Mouse (Mus musculus) lung, embryonic 15.5 days (tissue): Measurements from ENCODE around the gene Pde4d. TPM values are rescaled to one million over a fixed set of nuclear protein-coding genes. Genes with fewer than 3 reads are reported as not detected.
"Not testable (repeated sequence)": the region's sequence is repeated elsewhere in the genome, so short reads cannot be mapped to it uniquely, and the experiment has no call there.

Experiments used
- ATAC-seq: fragments of 200-750 bp; cut with Nextera tagmentation; 2 replicates; pipeline ENCODE4 v1.8.0; 2017; ENCODE audit warnings: moderate number of reproducible peaks, borderline replicate concordance; ENCODE audit not compliant: low FRiP score, low TSS enrichment; ENCODE audit errors: extremely low read depth
- H3K27ac ChIP-seq: fragments of 300-500 bp; sonication (generic); 2 replicates; pipeline ENCODE4 v1.5.1; 2015; ENCODE audit warnings: moderate library complexity, mild to moderate bottlenecking, inconsistent platforms
- H3K27me3 ChIP-seq: fragments of 300-500 bp; sonication (generic); 2 replicates; pipeline ENCODE4 v1.6.1; 2015; ENCODE audit warnings: inconsistent platforms
- H3K36me3 ChIP-seq: fragments of 300-500 bp; sonication (generic); 2 replicates; pipeline ENCODE4 v1.6.1; 2015; ENCODE audit warnings: inconsistent platforms
- H3K4me1 ChIP-seq: fragments of 300-500 bp; sonication (generic); 2 replicates; pipeline ENCODE4 v1.6.1; 2015; ENCODE audit warnings: inconsistent platforms
- H3K4me2 ChIP-seq: fragments of 300-500 bp; sonication (generic); 2 replicates; pipeline ENCODE4 v1.6.1; 2015; ENCODE audit warnings: inconsistent platforms, mild to moderate bottlenecking, moderate library complexity
- H3K4me3 ChIP-seq: fragments of 300-500 bp; sonication (generic); 2 replicates; pipeline ENCODE4 v1.5.1; 2015; ENCODE audit warnings: mild to moderate bottlenecking, inconsistent platforms
- H3K9ac ChIP-seq: fragments of 300-500 bp; sonication (generic); 2 replicates; pipeline ENCODE4 v1.6.1; 2015; ENCODE audit warnings: inconsistent platforms
- H3K9me3 ChIP-seq: fragments of 300-500 bp; sonication (generic); 2 replicates; pipeline ENCODE4 v1.6.1; 2016; ENCODE audit warnings: inconsistent platforms
- WGBS: fragments of 180-500 bp; shearing (Covaris S2); methylation state at CpG from one replicate; pipeline ENCODE4 v1.1.7; 2015; 5-methylcytosine and 5-hydroxymethylcytosine counted together
- polyA plus RNA-seq: library from polyadenylated mRNA; unstranded; fragments of >200 nt; fragmentation: Nextera tagmentation; extraction: Ambion mirVana; gene quantifications from 2 replicates; pipeline ENCODE4 v1.2.1, GENCODE M21; 2015

Gene Pde4d
- polyA plus RNA-seq, 1 experiment from 2014 or later = 18.2 TPM

DNA sequence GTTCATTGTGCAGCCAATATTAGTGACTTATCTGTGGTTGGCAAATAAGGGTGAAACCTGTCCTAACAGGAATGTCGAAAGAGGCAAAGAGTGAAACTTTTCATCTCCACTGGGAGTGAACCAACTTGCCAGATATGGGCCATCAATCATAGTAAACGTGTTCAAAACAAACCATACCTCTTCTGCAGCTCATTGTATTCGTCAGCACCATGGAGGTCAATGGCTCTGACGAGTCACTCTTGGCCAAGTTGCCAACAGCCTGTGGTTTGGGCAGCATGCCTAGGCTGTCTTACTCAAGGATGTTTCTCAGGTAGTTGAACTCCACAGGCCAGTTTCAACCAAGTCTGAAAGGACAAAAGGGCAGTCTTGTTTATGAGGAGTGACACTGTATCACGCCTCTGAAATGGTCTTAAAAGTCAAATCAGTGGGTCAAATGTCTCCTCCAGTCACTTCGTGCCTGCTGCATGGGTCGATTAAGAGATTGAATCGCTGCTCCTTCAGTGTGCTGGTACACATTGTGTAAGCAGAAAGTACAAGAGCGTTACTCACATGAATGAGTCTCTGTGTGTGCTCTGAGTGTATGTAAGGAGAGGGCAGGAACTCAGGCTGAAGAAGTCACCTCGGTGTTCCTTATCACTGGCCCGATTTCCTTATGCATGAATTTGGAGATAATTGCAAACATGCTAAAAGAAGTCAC, 1431.6 kb downstream of the Pde4d start:
- 57% methylated on average over 11 of the region's 11 CpGs for WGBS
- H3K4me1 ChIP-seq = no peaks in the 10 kb centered on the region
- no peaks in the 10 kb centered on the region for H3K9me3 ChIP-seq
- ATAC-seq = no peak
- H3K9ac ChIP-seq = no peak overlapping the region
- no peak overlapping the region for H3K27ac ChIP-seq
- no peaks in the 10 kb centered on the region for H3K27me3 ChIP-seq
- H3K36me3 ChIP-seq = no peaks in the 10 kb centered on the region
- H3K4me2 ChIP-seq = no peak overlapping the region
- no peak overlapping the region for H3K4me3 ChIP-seq

DNA sequence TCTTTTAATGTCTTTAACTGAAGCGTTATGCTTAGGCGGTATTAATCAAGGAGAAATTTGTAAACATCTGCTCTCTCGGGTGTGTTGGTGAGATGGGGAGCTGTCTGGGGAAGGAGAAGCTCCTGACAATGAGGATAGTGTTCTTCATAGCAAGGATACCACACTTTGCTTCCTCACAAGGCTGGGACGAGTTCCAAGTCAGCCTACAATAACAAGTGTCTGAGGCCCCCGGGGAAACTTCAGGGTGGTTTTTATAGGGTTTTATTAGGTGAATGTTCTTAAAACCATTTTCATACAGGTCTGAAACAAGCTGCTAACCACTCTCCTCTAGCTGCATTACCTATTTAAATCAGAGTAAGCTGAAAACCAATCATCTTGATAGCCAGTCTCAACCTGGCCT, 1433.9 kb downstream of the Pde4d start:
- no peak for ATAC-seq
- Histone ChIP-seq H3K9ac (no peak overlapping the region), H3K36me3 (no peaks in the 10 kb centered on the region), H3K27ac (no peak overlapping the region), H3K4me1 (no peaks in the 10 kb centered on the region), H3K4me3 (no peak overlapping the region), H3K27me3 (no peaks in the 10 kb centered on the region), H3K9me3 (no peaks in the 10 kb centered on the region), H3K4me2 (no peak overlapping the region)
- WGBS = 53% methylated on average over 5 of the region's 5 CpGs

DNA sequence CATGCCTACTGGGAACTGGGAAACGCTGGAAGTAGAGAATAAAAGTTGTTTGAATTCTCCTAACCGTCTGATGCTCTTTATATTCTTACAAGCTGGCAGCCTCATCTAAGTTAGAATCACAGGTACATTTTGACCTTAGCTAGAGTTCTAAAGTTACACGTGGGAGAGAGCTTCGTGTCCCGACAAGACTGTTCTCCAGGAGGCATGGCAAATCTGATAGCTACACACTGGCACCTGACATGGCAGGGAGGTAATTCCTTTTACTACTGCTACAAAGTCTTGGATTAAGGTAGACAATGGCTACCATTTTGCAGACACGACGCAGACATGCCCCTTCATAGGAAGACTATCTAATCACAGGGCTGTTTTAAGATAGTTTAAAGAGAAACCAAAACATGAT, 1435.1 kb downstream of the Pde4d start:
- Histone ChIP-seq H3K4me2 (no peak overlapping the region), H3K36me3 (no peaks in the 10 kb centered on the region), H3K9me3 (no peaks in the 10 kb centered on the region), H3K27me3 (no peaks in the 10 kb centered on the region), H3K9ac (no peak overlapping the region), H3K27ac (no peak overlapping the region), H3K4me1 (no peaks in the 10 kb centered on the region), H3K4me3 (no peak overlapping the region)
- 94% methylated on average over 7 of the region's 7 CpGs for WGBS
- ATAC-seq = no peak

DNA sequence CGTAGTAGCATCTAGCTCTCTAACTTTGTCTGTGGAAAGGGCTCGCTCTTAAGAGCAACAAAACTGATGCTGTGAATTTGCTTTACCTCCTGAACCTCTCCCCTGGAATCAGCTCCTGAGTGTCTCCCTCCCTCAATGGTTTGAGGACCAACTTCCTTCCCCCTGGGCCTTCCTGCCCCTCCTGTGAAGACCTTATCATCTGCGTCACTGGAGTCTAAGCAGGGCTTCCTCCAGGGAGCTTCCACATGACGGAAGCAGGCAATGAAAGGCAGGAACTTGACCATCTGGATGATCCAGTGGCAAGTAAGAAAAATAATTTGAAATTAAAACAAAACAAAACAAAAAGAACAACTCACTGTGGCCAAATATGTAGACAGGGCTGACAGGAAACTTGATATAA, 1438.5 kb downstream of the Pde4d start:
- no peaks in the 10 kb centered on the region for H3K9me3 ChIP-seq
- H3K4me1 ChIP-seq = no peaks in the 10 kb centered on the region
- H3K27me3 ChIP-seq = no peaks in the 10 kb centered on the region
- WGBS = 81% methylated on average over 4 of the region's 4 CpGs
- no peak overlapping the region for H3K9ac ChIP-seq
- no peak overlapping the region for H3K27ac ChIP-seq
- no peaks in the 10 kb centered on the region for H3K36me3 ChIP-seq
- no peak overlapping the region for H3K4me2 ChIP-seq
- H3K4me3 ChIP-seq = no peak overlapping the region
- ATAC-seq = no peak

DNA sequence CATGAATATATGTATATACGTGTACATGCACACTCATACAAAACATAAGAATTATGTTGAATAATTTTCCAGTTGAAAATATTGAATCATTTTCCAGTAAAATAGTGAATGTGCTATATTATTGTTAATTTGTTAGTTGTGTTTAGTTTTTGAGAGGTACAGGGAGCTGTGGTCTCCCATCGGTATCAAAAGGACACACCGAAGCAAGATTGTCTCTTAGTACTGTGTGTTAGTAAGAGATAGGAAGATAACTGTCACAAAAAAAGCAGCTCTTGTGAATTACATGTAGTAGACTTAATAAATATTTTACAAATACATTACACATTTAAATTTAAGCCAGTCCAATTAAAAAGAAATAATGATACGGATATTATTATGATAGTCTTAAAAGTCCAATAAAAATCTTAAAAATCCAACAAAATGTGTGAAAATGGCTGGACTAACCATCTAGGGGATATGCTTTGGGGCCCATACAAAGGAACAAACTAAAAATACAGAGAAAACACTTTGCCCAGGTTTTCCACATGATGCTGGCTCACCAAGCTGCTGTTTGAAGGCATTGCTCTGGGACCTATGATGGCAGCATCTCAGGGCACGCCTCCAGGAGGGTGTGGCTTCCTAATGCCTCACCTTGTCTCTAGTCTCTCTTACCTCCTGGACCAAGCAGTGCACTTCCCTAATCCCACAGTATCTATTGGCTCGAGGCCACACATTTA, 1441.6 kb downstream of the Pde4d start:
- H3K9ac ChIP-seq = no peak overlapping the region
- no peak overlapping the region for H3K4me3 ChIP-seq
- H3K4me2 ChIP-seq = no peak overlapping the region
- H3K4me1 ChIP-seq = no peaks in the 10 kb centered on the region
- no peak for ATAC-seq
- H3K36me3 ChIP-seq = no peaks in the 10 kb centered on the region
- no peaks in the 10 kb centered on the region for H3K27me3 ChIP-seq
- WGBS = 78% methylated on average over 6 of the region's 6 CpGs
- no peaks in the 10 kb centered on the region for H3K9me3 ChIP-seq
- H3K27ac ChIP-seq = no peak overlapping the region

DNA sequence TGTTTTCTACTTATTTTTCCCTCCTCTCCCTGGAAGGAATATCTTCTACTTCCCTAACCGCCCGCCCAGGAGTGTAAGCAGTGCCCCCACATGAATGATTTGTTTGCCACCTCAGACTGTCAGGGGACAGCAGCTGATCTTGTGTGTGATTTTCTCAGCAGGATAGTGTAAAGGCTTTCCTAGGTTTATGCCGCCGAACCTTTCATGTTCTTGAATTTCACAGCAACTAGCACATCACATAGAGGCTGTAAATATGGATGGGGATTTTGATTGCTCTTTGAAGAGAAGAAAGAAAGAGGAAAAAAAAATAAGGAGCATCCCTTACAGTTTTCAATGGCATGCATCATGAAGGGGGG, 1442.1 kb downstream of the Pde4d start:
- no peak for ATAC-seq
- WGBS = 64% methylated on average over 4 of the region's 4 CpGs
- H3K36me3 ChIP-seq = no peaks in the 10 kb centered on the region
- H3K27me3 ChIP-seq = no peaks in the 10 kb centered on the region
- H3K4me1 ChIP-seq = no peaks in the 10 kb centered on the region
- H3K4me3 ChIP-seq = no peak overlapping the region
- no peak overlapping the region for H3K27ac ChIP-seq
- H3K4me2 ChIP-seq = no peak overlapping the region
- no peaks in the 10 kb centered on the region for H3K9me3 ChIP-seq
- H3K9ac ChIP-seq = no peak overlapping the region

DNA sequence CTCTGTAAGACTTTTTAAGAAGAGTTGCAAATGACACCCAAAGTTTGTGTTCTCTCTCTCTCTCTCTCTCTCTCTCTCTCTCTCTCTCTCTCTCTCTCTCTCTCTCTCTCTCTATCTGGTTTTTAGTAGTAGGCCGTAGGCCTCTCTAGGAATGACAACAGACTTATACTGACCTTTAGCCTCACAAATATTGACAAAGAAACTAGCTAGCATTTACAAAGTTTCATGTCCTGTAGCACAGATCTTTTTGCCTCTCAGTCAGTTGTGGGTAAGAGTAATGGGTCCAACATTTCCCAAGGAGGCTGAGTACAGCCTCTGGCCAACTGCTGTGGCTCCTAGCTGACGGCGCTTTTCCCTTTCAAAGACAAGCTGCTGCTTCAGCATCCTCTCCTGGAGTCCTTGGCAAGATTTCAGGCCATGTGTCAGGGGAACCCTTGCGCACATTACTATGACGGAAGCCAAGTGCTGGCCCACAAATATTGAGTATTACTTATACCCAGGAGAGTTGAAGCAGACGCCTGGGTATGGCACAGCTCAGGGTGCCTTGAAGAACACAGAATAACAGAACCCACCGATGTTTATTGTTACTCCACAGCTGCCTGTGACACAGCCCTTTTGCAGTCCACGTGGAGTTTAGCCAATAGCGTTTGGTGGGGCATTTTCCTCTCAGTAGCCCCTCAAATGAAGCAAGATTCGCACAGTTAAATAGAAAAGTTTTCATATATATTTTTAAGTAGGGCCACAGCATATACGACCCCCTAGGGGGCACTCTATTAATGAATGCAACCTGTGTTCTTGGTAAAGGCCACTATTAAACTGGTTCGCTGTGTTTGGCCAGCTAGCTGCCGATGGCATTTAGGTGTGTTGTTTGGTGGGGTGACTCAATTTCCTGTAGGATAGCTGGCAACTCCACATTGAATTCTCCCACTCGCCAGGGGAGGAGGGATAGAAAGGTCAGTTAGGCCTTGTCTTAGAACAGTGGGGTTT, 1450.0 kb downstream of the Pde4d start:
- 54% methylated on average over 14 of the region's 14 CpGs for WGBS
- Histone ChIP-seq H3K9ac (no peak overlapping the region), H3K36me3 (no peaks in the 10 kb centered on the region), H3K4me3 (no peak overlapping the region), H3K27me3 (no peaks in the 10 kb centered on the region), H3K4me2 (no peak overlapping the region), H3K9me3 (no peaks in the 10 kb centered on the region), H3K27ac (no peak overlapping the region), H3K4me1 (peaks cover 20% of the 10 kb centered on the region; the same call in 1 of the 2 replicates)
- ATAC-seq = no peak

DNA sequence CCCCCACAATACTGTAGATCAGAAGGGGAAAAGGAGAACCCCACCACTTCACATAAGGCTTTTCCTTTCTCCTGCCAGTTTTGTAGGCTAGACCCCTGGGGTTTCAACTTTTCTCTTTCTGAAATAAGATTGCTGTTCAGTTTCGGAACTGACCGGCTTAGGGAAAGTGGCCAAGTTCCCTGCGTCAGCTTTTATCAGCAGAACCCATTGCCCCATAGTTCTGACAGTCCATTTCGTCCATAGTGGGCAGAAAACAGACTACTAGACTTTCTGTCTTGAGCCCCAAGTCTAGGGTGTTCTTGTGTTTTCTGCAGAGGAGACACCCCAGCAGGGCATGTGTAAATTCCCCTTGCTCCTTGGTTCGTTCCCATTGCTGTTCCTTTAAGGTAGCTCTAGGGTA, 1452.1 kb downstream of the Pde4d start:
- WGBS = 47% methylated on average over 5 of the region's 5 CpGs
- no peak for ATAC-seq
- Histone ChIP-seq H3K4me1 (peaks cover 20% of the 10 kb centered on the region), H3K27me3 (no peaks in the 10 kb centered on the region), H3K9ac (no peak overlapping the region), H3K4me3 (peak overlapping the region; percentile 71; the same call in 1 of the 2 replicates), H3K9me3 (no peaks in the 10 kb centered on the region), H3K27ac (no peak overlapping the region), H3K4me2 (peak overlapping the region; percentile 98), H3K36me3 (no peaks in the 10 kb centered on the region)

DNA sequence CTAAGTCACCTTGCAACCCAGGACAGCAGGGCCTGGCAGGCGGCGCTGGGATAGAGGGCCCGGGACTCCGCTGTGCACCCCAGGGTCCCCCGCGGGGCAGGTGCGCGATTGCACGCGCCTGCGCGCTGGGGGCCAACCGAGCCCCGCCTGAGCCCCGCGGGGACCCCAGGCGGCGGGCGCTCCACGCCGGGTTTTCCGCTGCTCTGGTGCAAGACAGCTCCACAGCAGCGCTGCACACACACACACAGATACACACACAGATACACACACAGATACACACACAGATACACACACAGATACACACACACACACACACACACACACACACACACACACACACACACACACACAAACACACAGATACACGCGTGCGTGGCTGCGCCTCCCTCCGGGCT, 1452.7 kb downstream of the Pde4d start:
- H3K4me3 ChIP-seq = peak overlapping the region; percentile 71
- not testable (repeated sequence) for H3K9me3 ChIP-seq, H3K27me3 ChIP-seq, H3K36me3 ChIP-seq
- H3K4me2 ChIP-seq = peak overlapping the region; percentile 98
- WGBS = under 1% methylated on average over 27 of the region's 28 CpGs
- ATAC-seq = peak; percentile 65
- peaks cover 20% of the 10 kb centered on the region for H3K4me1 ChIP-seq
- H3K9ac ChIP-seq = peak overlapping the region; percentile 59
- peak overlapping the region; percentile 80 for H3K27ac ChIP-seq

DNA sequence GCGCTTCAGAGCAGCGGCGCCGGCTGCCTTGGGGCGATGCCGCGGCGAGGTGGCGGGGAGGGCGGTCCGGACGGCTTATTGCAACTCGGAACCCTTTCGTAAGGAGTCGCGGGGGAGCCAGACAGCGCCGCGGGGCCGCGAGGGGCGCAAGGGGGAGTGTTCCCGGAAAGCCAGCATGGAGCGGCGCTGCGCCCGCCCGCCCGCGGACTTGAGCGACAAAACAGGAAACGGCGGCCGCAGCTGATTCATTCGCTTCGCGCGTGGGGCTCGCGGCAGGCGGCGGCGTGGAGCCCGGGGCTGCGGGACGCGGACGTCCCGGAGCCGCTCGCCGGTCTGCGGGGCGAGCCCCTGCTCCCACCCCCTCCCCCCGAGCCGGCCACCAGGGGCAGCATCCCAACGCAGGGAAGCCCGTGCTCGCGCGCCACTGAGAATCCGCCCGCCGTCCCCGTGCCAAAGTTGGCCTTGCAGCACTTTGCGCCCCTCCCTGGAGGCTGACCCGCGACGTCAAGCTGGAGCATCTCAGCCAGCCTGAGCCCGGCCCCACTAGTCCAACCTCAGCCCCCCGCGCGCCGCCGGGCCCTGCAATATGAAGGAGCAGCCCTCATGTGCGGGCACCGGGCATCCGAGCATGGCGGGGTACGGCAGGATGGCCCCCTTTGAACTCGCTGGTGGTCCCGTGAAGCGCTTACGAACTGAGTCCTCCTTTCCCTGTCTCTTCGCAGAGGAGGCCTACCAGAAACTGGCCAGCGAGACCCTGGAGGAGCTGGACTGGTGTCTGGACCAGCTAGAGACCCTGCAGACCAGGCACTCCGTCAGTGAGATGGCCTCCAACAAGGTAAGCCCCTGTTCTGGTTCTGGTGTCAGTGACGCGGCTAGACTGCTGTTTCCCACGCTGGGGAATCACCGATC, 1453.4 kb downstream of the Pde4d start:
- no peaks in the 10 kb centered on the region for H3K9me3 ChIP-seq
- peak overlapping the region; percentile 98 for H3K4me2 ChIP-seq
- peak overlapping the region; percentile 71 for H3K4me3 ChIP-seq
- no peaks in the 10 kb centered on the region for H3K36me3 ChIP-seq
- under 1% methylated on average over 85 of the region's 91 CpGs for WGBS
- peaks cover 20% of the 10 kb centered on the region for H3K4me1 ChIP-seq
- H3K27ac ChIP-seq = peak overlapping the region; percentile 80
- H3K9ac ChIP-seq = peak overlapping the region; percentile 59
- H3K27me3 ChIP-seq = no peaks in the 10 kb centered on the region
- peak; percentile 84 for ATAC-seq
